Mouse (Mus musculus) E14TG2a.4 (cell line): Measurements from ENCODE around the gene Dusp3.

Experiments used
- H3K27me3 ChIP-seq: 2 replicates; pipeline ENCODE4 v1.6.1; 2014; ENCODE audit warnings: low read length, control low read depth; ENCODE audit not compliant: insufficient read depth
- H3K36me3 ChIP-seq: 2 replicates; pipeline ENCODE4 v1.6.1; 2014; ENCODE audit warnings: low read length, control low read depth; ENCODE audit not compliant: insufficient read depth
- H3K4me1 ChIP-seq: replicated peaks from 2 replicates; pipeline ENCODE4 v1.6.1; 2014; ENCODE audit warnings: low read depth, low read length, control low read depth
- H3K4me3 ChIP-seq: replicated peaks from 2 replicates; pipeline ENCODE4 v1.5.1; 2014; ENCODE audit warnings: mild to moderate bottlenecking, low read length
- H3K9me3 ChIP-seq: 2 replicates; pipeline ENCODE4 v1.6.1; 2014; ENCODE audit warnings: low read length, control low read depth
- CTCF ChIP-seq: conservative IDR thresholded peaks from 2 replicates; pipeline ENCODE4 v1.5.1; 2014; ENCODE audit warnings: low read length
- NANOG ChIP-seq: IDR thresholded peaks from 2 replicates; pipeline ENCODE4 v1.6.1; 2014; ENCODE audit warnings: borderline replicate concordance, low read length, mixed read lengths
- POU5F1 ChIP-seq: IDR thresholded peaks from 2 replicates; pipeline ENCODE4 v1.6.1; 2014; ENCODE audit warnings: low read length, borderline replicate concordance

The Dusp3 gene

DNA sequence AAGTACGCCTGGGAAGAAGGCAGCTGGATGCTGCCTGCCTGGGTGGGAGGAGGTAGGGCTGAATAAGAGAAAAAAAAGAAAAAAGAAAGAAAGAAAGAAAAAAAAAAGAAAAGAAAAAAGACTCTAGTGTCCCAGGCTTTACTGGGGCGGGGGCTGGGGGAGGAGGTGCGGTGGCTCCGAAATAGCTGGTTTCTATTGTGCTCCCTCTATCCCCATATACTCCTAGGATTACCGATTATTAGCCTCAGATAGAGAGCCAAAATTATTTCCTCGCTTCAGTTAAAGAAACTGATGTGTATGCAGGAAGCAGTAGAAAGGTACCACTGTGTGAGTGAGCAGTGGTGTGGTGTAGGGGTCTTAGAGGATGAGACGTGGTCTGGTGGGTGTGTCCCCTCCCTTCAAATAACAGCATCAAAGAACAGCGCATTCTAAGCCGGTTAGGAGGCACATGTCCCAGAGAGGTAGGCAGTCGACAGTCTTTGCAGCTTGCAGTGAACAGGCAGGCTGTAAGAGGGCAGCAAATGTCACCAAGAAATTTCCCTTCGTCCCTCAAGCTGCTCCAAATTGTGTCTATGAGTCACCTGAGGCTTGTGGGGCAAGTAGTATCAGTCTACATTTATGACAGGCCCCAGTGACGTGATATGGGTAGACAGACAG is 40.7 kb upstream of the Dusp3 start:
- peaks cover 67% of the 10 kb centered on the region for H3K27me3 ChIP-seq
- no peaks in the 10 kb centered on the region for H3K9me3 ChIP-seq
- peaks cover 31% of the 10 kb centered on the region for H3K4me1 ChIP-seq
- TF ChIP-seq CTCF (no peak), POU5F1 (no peak), NANOG (no peak)
- peak overlapping the region; percentile 84 for H3K4me3 ChIP-seq
- no peaks in the 10 kb centered on the region for H3K36me3 ChIP-seq

DNA sequence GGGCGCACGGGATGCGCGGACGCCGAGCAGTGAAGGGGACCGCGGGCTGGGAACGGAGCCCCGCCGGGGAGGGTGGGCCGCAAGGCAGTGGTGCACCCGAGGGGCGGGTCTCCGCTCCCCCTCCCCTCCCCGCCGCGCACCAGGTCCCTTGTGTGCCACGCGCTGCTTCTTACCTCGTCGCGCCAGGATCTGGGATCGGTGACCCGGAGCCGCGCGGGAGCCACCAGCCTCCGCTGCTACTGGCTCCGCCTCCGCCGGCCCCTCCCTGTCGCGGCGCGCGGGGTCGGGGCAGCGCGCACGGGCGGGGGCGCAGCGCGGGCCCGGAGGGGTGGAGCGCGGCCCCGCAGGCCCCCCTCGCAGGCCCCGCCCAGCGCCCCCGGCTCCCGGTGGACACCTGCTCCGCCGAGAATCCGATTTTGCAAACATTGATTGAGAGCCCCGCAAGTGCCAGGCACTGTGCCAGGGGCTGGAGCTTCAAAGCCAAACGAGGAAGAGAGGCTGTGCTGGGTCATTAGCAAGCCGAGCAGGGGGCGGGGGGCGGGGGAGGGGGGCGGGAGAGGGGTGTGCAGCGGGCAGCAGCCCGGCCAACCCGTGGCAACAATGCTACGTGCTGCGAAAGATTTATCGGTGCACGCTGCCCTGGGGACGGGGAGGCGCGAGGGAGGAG is 40.0 kb upstream of the Dusp3 start:
- TF ChIP-seq POU5F1 (no peak), CTCF (no peak), NANOG (no peak)

DNA sequence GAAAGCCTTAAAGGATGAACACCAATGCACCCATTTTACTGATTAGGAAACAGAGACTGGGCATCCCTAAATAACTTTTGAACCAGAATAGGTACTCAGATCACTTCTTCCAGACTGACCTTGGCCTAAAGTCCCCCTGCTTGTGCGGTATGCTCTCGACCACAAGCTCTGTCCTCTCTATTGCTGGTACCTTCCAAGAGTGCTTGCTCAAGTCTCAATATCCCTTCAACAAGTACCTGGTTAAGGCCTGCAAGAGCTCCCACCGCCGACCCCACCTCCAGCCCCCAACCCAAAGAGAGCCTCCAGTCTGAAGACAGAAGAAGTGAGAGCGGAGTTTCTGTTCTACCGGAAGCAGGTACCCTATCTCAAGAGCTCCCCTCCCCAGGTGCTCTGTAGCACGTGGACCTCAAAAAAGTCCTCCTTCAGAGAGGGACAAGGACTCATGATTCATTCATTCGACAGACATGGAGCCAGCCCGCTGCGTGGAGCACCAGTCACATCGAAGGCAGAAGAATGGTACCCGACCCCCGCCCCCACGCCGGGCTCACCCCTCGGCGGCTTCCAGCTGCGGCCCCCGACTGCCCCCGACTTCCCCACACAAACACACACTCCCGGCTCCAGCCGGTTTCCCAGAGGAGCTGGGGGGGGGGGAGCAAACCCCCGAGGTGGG is 39.3 kb upstream of the Dusp3 start:
- Histone ChIP-seq H3K4me3 (peak overlapping the region; percentile 84), H3K36me3 (no peaks in the 10 kb centered on the region), H3K27me3 (peaks cover 69% of the 10 kb centered on the region), H3K4me1 (peaks cover 42% of the 10 kb centered on the region), H3K9me3 (no peaks in the 10 kb centered on the region)
- TF ChIP-seq NANOG: no peak
- no peak for TF ChIP-seq POU5F1
- TF ChIP-seq CTCF: no peak

More for the DNA sequence above, 40.0 kb upstream of the Dusp3 start:
- peak overlapping the region; percentile 84 for H3K4me3 ChIP-seq
- peaks cover 67% of the 10 kb centered on the region for H3K27me3 ChIP-seq
- H3K9me3 ChIP-seq: no peaks in the 10 kb centered on the region
- H3K36me3 ChIP-seq: no peaks in the 10 kb centered on the region
- H3K4me1 ChIP-seq: peaks cover 36% of the 10 kb centered on the region

DNA sequence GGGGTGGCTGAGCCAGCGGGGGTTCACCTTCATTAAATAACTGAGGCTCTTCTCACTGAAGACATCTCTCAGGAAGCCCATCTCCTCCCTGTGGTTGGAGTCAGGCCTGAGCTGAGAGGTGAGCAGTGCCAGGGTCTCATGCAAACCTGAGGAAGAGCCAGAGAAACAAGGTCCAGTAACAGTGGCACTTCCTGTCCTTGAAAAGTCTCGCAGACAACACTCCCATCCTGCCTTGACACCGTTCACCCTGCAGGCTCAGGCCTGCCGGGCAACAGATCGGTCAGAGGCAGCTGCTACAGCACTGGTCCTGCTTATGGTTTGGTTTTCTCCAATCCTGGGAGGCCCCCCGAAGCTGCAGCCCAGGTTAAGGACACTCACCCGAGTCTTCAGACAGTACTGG is 38.5 kb upstream of the Dusp3 start:
- H3K27me3 ChIP-seq: peaks cover 66% of the 10 kb centered on the region
- H3K4me1 ChIP-seq: peaks cover 45% of the 10 kb centered on the region
- TF ChIP-seq NANOG: no peak
- TF ChIP-seq CTCF: no peak
- no peak for TF ChIP-seq POU5F1
- H3K9me3 ChIP-seq: no peaks in the 10 kb centered on the region
- no peaks in the 10 kb centered on the region for H3K36me3 ChIP-seq
- H3K4me3 ChIP-seq: 0 out of 2 replicates have a peak overlapping the region, but pooled peaks have one; percentile 84

DNA sequence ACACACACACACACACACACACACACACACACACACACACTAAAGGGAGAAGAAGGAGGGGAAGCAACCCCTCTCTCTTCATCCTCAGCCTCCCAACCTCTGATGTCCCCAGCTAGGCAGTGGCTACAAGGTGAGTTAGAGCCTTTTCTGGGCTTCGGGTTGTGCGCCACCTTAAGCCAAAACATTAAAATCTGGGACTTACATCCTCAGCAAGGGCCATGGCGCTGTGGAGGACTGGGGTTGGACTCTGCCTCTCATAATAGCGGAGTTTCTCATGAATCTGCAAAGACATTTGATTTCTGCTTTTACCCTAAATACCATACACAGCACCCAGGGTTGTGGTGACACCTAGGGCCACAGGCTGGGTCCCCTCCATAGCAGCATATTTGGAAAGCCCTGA is 38.1 kb upstream of the Dusp3 start:
- Histone ChIP-seq H3K27me3 (peaks cover 66% of the 10 kb centered on the region), H3K36me3 (no peaks in the 10 kb centered on the region), H3K4me3 (no peak overlapping the region), H3K9me3 (no peaks in the 10 kb centered on the region), H3K4me1 (peaks cover 46% of the 10 kb centered on the region)
- TF ChIP-seq POU5F1: no peak
- no peak for TF ChIP-seq NANOG
- no peak for TF ChIP-seq CTCF

DNA sequence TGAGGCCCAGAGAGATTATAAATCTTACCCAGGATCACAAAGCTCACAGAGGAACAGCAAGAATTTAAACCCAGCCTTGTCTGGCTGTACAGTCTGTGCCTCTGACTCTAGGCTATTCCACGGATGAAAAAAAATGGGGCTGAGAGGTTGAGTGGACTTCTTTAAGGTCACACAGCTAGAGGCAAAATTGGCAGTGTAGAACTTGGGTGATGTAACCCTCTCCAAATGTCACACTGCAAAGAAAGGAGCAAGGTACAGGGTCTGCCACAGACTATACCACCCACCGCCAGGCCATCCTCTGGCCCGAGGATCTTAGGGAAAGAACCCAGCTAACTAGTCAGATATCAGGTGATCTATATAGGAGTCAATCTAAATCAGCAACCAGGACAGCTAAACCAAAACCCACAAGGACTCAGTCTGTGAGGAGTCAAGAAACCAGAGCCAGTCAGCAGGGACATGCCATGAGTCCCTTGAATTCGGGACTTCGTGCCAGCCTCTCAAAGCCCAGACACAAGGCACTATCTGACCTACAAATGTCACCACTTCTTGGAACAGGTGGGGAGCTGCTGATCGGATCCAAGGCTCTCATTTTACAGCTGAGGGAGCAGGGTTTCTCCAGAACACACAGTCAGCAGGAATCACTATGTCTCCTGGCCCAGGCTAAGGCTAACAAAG is 37.4 kb upstream of the Dusp3 start:
- no peaks in the 10 kb centered on the region for H3K36me3 ChIP-seq
- H3K9me3 ChIP-seq: no peaks in the 10 kb centered on the region
- peaks cover 63% of the 10 kb centered on the region for H3K27me3 ChIP-seq
- H3K4me1 ChIP-seq: peaks cover 46% of the 10 kb centered on the region
- TF ChIP-seq NANOG (no peak), CTCF (no peak), POU5F1 (no peak)
- H3K4me3 ChIP-seq: no peak overlapping the region

DNA sequence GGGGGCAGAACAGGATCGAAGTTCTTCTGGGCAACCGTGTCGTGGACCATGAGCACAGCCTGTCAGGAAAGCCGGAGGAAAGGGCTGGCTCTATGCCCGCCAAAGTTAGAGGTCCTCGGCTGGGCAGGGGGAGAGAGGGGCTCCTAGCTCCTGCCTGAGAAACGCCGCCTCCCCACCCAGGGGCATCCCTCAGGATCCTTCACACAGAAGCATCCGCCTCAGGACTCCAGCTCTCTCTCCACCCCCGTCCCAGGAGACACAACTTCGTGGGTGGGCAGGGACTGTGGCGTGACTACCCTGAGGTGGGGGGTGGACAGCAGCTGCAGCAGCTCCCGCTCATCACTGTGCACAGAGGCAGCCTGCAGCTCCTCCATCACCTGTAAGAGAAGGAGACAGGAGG is 36.6 kb upstream of the Dusp3 start:
- Histone ChIP-seq H3K27me3 (peaks cover 59% of the 10 kb centered on the region), H3K4me3 (peak overlapping the region; percentile 35), H3K4me1 (peaks cover 53% of the 10 kb centered on the region), H3K36me3 (no peaks in the 10 kb centered on the region), H3K9me3 (no peaks in the 10 kb centered on the region)
- TF ChIP-seq NANOG (no peak), POU5F1 (no peak)

DNA sequence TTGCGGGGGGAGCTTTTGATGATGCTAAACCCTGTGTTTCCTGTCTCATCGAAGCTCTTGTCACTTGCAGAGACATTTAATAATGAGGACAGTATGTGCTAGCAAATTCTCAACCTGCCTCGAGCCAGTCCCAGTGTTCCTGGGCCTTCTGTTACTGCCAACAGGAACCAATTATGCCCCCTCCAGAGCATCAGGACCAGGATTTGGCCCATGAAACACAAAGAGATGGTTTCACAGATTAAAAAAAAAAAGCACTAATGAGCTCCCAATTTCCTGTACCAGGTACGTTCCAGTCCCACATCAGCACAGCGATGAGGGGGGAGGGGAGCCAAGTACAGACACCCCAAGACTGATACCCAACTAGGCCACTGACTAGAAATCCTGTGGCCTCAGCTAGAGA is 34.4 kb upstream of the Dusp3 start:
- Histone ChIP-seq H3K9me3 (no peaks in the 10 kb centered on the region), H3K27me3 (peaks cover 41% of the 10 kb centered on the region), H3K4me3 (no peak overlapping the region), H3K36me3 (no peaks in the 10 kb centered on the region), H3K4me1 (peaks cover 54% of the 10 kb centered on the region)
- TF ChIP-seq NANOG (no peak), POU5F1 (no peak)
